Mouse (Mus musculus): ENCODE results near the gene Crb2.

- TF ChIP-seq CTCF (IDR thresholded peaks at IDR 0.05; ENCODE audit: insufficient read depth, low read length) (no peak), POLR2A (IDR thresholded peaks at IDR 0.05; ENCODE audit: borderline replicate concordance, extremely low read depth, low read depth, low read length) (no peak)
Measured at GRCm38 (mm10) chr2:37767739-37768138, 8.3 kb upstream of the Crb2 start.

Measured in lung, adult 2 months (tissue).